Mouse (Mus musculus): ENCODE results near the gene Cntn4. TPM values are rescaled to one million over a fixed set of nuclear protein-coding genes. Genes with fewer than 3 reads are reported as not detected.

Gene Cntn4
- 1.9 TPM for polyA plus RNA-seq (2014; fragmentation: Illumina TruSeq; extraction: RNeasy Lipid Tissue Mini Kit (QIAGEN cat#74804); ENCODE audit: low read depth, low replicate concordance)

DNA sequence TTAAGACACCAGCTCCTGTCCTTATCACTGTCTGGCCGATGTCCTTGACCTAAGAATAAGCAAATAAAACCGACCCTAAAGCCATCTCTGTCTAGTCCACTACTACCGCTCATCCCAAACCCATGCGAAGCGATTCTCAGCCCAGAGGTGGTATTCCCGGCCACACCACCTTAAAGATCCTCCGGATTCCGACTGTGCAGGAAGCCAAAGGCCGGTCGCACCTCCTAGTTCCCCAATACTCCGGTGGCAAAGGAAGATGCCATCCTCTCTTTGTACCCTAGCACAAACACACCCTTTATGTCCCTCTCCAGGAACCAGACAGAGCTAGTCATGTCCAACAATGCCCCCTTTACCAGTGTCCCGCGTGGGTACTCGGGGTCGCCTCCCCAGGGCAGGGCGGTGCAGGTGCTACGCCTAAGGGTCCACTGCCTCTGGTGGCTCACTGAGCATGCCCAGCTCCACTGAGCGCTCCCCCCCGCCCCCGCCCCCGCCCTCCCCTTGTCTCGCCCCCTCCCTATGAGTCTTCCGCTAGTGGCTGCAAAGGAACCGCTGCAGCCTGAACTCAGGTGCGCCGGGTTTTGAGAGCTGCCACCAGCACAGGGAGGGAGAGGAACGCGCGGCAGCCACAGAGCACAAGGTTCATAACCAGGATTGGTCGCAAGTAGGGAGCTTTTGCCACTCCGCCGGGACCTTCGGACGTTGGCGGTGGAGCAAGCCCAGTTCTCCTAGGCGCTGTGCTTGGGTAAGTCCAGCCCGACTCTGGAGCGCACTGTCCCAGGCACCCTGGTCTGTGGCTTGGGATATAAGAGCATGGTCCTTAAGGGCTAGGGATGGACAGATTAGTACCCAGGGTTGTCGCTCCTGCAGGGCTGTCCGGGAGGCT, at the start of gene Cntn4:
TSS of gene Cntn4 (plus strand) at position 512 of the 883 bp plus-strand sequence.

